Mouse (Mus musculus): Measurements from ENCODE around the gene 2310034G01Rik. TPM values are rescaled to one million over a fixed set of nuclear protein-coding genes. Genes with fewer than 3 reads are reported as not detected.
A peak's percentile ranks its signal among the peaks of the same experiment; 100 is the strongest.

Gene 2310034G01Rik
- total RNA-seq, 2 experiments from 2014 or later, result 0.35 to 0.56 TPM

DNA sequence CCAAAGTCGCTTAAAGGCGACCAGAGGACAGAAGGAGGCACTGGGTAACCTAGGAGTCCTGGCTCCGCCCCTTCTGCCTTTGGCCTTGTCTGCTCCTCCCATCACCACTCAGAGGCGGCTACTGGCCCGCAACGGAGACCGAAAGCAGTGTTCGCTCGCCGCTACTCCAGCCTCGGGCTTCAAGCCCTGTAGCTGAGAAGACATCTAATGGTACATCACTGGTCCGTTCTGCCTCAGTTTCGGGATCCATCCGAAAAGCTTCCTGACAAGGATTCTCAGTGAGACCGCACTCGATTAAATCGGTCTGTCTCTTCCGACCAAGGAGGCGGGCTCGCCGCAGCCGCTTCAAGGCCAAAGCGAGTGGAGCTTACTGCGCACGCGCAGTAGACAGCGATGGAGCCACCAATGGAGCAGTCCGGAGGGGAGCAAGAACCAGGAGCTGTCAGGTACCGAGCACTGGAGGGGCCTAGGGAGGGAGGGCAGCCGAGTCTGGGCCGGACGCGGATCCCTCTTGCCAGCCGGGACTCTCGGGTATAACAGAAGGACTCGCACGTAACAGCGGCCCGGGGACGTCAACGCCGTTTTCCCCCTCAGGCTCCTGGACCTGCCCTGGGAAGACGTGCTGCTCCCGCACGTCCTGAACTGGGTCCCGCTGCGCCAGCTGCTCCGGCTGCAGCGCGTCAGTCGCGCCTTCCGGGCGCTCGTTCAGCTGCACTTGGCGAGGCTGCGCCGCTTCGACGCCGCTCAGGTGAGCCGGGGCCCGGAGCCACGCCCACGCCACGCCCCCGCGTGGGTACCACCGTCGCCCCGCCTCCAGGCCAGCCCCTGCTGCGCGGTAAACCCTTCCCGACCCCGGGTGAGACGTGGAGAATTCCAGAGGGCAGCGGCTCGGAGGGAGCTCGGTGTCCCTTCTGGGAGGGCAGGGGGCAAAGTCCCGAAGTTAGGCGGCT lies 21.7 kb downstream of the 2310034G01Rik start, which contains the start of gene Fbxl15:
Gene Fbxl15 (plus strand): TSS at position 104 of the 950 bp plus-strand sequence.
- DNase-seq, result peak; percentile 93

DNA sequence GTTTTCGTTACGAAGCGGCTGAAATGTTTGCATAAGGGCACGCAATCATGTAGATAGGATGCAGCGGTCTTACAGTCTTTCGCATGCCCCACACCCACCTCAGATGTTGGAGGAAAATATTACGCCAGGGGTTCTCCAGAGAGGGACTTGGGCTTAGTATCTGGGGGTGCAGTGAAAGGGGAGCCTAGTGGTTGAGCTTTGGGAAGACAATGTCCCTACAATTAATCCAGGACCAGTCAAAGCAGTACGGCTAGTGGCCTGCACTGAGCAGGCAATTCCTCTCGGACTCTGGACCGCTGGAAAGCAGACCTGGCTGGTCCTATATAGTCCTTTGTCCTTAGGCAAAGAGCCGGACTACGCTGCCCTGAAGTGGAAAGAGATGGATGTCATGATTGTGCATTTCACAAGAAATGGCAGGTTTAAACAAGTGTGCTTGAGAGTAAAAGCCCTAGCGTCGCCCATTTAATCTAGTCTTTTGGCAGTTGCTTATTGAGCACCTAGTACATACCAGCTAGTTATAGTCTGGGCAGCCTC lies 22.5 kb downstream of the 2310034G01Rik start:
- no peak for DNase-seq

DNA sequence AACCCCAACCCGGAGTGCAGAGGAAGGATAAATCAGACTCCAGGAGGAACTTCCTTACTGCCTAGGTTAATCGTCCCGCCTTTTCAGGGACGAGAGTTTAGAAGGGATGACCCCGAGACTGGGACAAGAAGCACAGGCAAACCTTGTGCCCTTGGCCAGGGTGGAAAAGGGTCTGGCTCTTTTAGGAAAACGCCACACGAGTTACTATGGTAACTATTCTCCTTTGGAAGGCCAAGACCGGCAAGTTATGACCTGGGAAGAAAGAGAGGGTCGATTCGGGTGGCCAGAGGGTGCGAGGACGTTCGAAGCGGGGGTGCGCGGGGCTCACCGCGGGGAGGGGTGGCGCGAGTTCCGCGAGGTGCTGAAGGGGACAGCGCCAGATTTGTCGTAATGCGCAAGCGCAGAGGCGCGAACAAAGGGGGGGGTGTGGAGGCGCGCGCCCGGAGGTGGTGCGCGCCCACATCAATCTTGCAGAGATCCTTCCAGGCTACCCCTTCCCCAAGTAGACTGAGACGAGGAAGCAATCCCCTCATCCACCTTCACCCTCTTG lies 23.3 kb downstream of the 2310034G01Rik start, which contains the start of gene Psd:
Gene Psd (minus strand): TSS at position 401 of the 550 bp plus-strand sequence.
- DNase-seq, result peak; percentile 58

DNA sequence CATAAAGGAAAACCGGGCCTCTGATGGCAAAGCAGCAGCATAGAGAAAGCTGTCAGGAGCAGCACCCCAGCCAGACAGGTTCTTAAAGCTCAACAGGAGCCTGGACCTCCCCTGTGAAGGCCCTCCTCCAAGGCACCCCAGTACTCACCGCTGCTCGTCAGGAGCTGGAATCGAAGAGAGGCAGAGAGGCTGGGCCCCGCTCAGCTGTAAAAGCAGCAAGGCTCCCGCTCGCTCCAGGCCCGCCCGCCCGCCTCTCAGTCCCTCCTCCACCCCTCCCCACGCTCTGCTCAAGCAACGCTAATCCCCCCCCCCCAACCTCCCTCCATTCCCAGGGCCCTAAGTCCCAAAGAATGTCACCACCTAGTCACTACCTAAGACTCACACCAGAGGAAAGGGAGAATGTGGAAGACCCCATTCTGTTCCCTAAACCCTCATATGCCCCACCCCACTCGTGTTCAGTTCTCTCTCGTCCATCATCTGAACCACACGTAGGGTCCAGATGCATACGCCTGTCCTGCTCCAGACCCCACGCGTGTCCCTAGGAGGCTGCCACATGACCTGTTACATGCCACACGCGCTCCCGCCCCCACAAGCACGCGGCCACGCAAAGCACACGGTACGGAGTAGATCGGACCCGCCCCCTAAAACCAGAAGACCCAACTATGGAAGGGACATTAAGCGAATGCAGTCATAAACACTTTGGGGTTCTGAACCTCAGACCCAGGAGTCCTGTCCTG lies 23.9 kb downstream of the 2310034G01Rik start:
- no peak for DNase-seq

DNA sequence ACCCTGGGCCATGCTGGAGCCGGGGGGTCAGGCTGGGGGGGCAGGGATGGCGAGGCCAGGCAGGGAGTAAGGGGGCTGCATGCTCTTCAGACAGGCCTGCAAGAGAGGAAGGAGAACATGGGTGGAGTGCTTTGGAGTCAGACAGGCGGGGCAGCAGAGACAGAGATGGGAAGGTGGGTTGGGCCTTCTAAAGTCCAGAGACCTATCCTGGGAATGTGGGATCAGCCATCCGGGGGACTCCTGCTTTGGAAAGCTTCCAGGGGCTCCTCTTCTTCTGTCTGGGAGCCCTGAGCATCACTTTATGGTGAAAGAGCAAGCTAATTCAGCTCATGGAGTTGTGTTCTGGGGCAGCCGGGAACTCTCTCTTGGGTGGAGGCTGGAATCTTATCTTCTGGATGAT lies 25.2 kb downstream of the 2310034G01Rik start:
- DNase-seq, result no peak

DNA sequence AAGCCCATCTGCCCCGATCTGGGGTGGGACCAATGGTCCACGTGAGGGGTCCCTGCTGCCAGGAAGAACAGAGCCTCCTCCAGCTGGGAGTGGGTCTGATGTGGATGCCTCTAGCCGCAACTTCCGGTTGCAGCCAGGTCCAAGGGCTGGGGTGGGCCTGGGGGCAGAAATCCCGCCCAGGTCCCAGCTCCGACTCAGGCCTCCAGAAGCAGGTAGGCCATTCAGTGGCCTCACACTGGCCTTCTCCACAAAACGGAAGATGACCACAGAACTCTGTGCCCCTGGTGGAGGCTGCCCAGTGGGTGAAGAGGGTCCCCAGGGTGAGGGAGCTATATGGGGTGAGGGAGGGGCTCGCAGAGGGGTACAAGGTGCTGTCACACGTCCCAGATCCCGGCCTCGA lies 25.7 kb downstream of the 2310034G01Rik start:
- no peak for DNase-seq

DNA sequence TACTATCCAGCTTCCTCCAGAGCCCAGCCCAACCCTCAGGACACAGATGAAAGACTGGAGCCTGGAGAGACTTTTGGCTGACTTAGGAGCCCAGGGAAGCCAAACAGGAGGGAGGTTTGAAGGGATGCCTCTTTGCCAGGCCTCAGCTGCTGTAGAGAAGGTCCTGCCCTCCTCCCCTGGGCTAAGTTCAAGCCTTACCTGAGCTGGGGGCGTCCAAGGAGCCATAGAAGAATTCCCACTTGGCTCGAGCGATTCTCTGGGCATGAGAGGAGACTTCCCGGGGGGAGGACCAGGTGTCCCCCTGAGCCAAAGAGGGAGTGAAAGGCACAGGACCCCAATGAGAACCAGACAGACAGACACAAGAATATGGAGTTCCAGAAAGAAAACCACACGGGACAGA lies 26.4 kb downstream of the 2310034G01Rik start:
- no peak for DNase-seq

DNA sequence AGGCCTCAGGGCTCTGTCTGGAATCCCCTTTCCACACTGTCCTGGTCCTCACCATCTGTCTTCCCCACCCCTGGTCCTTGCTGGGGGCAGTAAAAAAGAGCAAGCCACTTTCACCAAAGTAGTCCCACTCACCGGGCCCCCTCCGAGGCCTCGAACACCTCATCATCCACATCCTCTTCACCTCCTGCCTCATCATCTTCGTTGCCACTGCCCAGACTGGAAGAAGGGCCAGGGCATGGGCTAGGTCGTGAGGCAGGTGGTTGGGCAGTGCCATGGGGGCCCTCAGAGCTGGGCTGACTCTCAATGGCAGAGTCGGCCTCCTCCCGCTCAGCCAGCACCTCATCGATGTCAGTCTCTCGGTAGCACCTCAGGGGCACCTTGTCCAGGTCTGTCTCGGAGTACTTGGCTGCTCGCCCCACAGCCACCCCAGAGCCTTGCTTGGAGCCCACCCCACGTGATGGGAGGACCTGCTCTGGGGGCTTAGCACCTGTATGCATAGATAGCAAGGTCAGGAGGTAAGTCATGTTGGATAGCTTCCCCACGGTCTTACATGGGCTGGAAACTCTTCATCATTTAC lies 27.0 kb downstream of the 2310034G01Rik start:
- DNase-seq, result no peak

DNA sequence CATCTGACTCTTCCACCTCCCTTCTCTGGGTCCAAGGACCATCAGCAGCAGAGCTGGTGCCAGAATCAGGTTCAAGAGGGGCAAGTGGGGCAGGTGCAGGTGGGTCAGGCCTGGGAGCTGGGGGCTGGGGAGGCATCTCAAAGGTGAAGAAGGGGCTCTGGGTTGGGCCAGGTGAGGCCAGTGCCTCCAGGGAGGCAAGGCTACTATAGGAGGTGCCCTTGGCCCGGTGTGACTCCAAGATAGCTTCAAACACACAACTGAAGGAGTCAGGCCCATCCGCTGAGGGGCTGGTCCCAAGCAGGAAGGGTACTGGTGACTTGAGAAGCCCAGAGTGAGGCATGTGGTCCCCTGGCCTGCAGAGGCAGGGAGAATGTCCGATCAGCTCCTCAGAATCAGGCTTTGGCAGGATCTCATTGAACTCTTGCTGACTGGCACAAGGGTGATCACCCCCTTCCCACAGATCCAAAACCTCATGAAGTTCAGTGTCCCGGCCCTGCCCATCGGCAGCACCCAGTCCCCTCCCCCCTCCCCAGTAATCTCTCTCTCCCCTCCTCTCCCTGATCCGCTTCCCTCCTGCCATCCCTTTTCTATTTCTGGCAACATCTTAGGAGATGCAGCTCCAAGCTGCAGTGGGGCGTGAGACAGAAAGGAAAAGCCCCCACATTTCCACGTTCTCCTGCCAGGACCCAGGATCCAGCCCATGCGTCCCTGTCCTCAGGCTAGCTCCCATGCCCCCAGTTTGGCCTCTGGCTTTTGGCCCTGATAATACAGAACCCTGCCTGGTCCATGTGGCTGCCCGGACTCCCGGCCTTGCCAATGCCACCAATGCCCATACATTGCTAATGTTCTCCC lies 27.7 kb downstream of the 2310034G01Rik start:
- peak; percentile 4 for DNase-seq

DNA sequence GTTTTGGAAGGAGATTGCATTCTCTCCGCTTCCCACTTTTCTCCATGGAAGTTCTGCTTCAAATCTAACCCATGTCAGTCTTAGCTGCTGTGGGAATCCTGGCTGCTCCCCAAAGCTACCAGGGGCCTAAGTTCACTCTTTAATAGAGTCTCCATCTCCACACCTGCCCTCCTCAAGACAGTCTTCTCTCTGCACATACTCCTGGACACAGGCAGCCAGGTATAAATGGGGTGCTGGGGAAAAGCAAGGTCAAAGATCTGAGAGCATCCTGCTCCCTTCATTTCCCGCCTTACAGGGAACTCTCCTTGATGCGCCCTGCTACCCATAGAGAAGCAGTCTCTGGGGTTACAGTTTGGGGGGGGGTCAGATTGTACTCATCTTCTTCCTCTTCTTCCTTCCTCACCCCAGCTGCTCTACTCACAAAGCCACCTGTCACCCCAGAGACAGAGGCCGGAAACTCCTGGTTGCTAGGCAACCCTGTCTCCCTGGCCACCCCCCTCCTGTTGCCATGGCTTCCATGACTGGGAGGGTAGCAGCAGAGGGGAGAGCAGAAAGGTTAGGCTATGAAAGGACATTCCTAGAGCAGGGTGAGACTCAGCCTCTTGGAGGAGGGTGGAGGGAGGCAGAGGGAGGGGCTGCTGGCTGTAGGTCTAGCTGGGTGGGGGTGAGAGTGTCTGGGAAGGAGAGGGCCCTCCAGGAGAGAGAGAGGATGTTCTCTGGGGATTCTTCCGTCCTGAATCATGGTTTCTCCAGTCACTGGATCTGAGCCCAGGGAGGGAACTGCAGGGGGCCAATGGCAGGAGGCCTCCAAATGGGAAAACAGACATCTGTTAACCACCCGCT lies 28.8 kb downstream of the 2310034G01Rik start:
- peak; percentile 2 for DNase-seq

DNA sequence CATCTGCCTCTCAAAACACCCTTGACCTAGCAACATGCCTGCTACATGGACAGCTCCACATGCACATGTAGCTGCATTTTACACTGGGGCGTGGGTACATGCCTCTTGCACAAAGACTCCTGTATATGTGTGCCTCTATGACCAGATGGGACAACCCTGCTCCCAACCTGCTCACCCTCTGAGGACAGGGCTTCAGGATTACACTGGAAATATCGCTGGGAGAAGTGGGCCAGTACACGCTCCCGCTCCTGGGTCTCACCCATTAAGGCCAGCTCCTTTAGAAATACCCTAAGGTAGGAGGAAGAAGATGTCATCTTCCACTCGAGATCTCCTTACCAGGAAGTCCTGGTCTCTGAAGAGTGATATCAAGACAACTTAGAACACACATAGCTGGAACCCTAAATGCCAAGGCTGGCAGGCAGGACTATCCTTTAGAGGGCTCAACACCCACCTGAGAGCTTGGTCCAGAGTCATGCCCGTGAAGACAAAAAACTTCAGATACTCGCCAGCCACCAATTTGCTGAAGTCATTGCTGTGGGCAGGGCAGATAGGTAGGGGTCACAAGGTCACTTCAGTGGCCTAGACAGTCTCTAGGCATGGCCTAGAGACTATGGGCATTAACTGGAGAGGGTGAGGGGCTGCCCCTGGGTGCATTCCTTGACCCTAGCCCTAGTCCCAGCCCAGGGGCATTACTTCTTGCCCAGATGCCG lies 29.9 kb downstream of the 2310034G01Rik start:
- peak; percentile 1 for DNase-seq

DNA sequence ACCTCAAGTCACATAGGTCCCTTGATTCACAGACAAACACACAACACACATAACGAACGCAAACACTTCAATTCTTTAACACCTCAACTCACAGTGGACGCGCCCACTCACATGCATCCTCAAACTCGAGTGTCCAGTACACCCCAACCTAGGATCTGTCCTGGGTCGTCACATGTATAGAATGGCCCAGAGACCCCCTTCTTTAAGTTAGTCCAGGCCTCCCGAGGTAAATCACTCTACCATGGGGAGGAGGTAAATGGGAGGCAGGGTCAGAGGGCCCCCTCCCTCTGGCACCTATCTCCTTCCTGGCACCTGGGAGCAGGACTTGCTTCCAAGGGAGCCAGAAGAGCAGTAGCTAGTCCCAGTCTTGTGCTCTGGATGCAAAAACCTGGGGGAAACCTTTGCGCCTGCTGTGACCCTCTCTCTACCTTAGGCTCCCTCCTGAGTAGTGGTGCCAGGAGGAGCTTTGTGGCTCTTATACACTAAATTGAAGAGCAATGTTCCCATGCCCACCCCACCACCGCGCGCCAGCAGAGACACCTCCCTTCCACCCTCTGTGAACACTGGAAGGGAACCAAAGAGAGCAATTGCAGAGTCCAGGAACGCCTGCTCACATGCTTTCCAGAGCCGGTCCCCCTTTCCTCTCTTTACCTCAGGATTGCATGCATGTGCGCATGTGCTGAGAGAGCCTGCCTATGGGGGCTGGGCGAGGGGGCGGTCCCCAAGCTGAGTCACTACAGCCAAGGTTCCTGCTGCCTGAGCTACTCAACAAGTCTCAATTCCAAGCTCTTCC lies 31.3 kb downstream of the 2310034G01Rik start:
- DNase-seq, result peak; percentile 58

DNA sequence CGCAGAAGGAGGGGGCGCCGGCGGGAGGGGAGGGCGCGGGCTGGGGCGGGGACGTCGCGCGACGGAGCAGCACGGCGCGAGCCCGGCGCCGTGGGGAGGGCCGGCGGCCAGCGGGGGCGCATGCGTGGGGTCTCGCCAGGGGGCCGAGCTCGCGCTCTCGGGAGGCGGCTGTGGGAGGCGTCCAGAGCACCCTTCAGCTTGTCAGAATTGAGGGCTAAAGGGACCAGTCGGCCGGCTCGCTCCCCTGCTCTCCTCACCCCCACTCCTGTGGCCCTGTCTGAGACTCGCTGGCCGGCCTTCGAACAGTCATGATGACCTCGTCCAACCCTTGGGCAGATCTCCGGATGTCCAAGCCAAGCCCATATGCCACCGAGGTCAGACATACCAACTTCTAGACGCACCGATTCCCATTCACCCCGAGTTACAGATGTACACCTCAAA lies 32.1 kb downstream of the 2310034G01Rik start:
- DNase-seq, result peak; percentile 45

DNA sequence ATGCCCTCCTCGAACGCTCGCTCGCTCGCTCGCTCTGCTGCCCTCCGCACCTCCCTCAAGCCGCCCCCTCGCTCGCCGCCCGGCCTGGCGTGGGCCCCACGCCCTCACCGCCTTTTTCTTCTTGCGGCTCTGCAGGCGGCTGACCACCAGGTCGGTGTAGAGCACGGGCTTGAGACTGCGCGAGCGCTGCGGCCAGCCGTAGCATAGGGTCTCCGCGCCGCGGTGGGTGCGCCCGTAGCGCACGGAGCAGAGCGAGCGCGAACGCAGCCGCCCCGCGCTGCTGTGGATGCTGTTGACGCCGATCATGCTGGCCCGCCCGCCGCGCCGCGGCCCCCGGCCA lies 32.6 kb downstream of the 2310034G01Rik start:
- peak; percentile 16 for DNase-seq

DNA sequence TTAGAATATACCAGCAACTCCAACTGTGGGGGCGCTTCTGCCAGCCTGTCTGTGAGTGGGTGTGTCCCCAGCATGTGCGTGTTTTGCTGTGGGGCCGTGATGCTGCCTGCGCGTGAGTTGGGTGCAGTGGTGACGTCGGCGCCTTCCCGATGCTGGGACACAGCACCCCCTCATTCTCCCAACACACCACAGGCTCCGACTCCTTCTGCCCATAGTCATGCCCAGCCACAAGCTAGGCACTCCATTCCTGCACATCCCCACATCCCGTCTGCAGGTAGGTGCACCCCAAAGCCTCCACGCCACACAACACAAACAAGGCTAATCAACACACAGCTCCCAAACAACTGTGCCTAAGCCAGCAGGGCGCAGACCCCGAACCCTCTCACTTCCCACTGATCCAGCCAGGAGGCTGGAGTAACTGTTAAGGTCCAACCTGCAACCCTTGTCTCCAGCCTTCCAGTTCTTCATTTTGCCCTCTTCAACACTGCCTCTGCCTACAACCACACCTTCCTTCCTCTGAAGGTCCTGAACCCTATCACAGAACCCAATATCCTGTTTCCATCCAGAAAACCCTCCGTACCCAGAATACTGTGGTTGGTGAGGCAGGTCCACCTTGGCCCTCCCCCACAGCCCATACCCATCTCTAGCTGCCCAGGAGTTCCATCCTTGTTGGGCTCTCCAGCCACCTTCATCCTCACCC lies 33.1 kb downstream of the 2310034G01Rik start:
- peak; percentile 3 for DNase-seq

DNA sequence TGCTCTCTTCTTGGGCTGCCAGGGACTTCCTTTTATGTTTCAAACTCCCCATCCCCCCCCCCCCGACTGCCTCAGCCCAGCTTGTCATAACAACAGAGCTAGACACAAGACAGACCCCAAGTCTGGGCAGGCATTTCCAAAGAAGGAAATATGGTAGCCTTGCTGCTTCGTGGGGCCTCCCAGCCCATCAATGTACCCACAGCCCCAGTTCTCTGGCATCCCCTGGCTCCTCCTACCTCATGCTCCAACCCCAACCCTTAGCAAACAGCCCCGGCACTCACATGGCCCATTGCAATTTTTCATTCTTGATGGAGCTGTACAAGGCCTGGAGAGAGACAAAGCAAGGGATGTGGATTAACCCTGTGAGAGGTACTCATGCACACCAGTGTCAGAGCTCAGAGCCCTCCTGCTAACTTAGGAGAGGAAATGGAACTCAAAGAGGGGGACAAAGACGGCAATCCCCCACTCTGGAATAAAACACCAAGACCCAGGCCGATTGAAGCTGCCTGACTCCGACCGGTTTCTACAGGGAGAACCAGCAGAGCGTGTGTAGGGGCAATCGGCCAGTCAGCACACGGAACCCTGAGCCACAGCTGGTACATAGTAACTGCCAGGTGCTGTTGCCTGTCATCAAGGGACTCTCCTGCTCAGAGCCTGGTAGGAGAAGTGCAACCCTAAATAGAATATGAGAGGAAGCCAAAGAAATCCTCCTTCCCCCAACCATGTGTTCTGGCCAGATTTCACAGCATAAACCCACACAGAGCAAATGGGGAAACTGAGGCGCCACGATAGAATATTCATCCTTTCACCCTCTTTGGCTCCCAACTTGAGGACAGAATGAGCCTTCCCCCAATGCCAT lies 34.1 kb downstream of the 2310034G01Rik start:
- peak; percentile 4 for DNase-seq

All from gastrocnemius, postnatal 10 days (tissue).